Mouse (Mus musculus) stomach, embryonic 14.5 days (tissue): ENCODE results near the gene Angpt4. TPM values are rescaled to one million over a fixed set of nuclear protein-coding genes. Genes with fewer than 3 reads are reported as not detected.
A peak's percentile ranks its signal among the peaks of the same experiment; 100 is the strongest.

ENCODE experiments used
- ATAC-seq: fragments of 200-750 bp; cut with Nextera tagmentation; 2 replicates; pipeline ENCODE4 v1.8.0; 2017; ENCODE audit warnings: low read depth, moderate TSS enrichment; ENCODE audit not compliant: insufficient number of reproducible peaks, insufficient read depth, low FRiP score
- H3K27ac ChIP-seq: fragments of 300-500 bp; sonication (generic); 2 replicates; pipeline ENCODE4 v1.5.1; 2014; ENCODE audit warnings: mild to moderate bottlenecking, low read length, moderate library complexity, mixed read lengths
- H3K27me3 ChIP-seq: fragments of 300-500 bp; sonication (generic); 2 replicates; pipeline ENCODE4 v1.6.1; 2014; ENCODE audit warnings: low read length, control low read depth, mixed read lengths; ENCODE audit not compliant: control insufficient read depth, insufficient read depth
- H3K36me3 ChIP-seq: fragments of 300-500 bp; sonication (generic); 2 replicates; pipeline ENCODE4 v1.6.1; 2014; ENCODE audit warnings: mild to moderate bottlenecking, control low read depth, low read length, moderate library complexity, mixed read lengths; ENCODE audit not compliant: control insufficient read depth, insufficient read depth
- H3K4me1 ChIP-seq: fragments of 300-500 bp; sonication (generic); 2 replicates; pipeline ENCODE4 v1.6.1; 2014; ENCODE audit warnings: low read length, control low read depth, mixed read lengths; ENCODE audit not compliant: control insufficient read depth, insufficient read depth
- H3K4me2 ChIP-seq: fragments of 300-500 bp; sonication (generic); replicated peaks from 2 replicates; pipeline ENCODE4 v1.6.1; 2014; ENCODE audit warnings: low read depth, low read length, control low read depth
- H3K4me3 ChIP-seq: fragments of 300-500 bp; sonication (generic); 2 replicates; pipeline ENCODE4 v1.5.1; 2014; ENCODE audit warnings: low read depth, low read length, control low read depth
- H3K9ac ChIP-seq: fragments of 300-500 bp; sonication (generic); replicated peaks from 2 replicates; pipeline ENCODE4 v1.6.1; 2014; ENCODE audit warnings: low read depth, mild to moderate bottlenecking, control low read depth, low read length, moderate library complexity, mixed read lengths
- H3K9me3 ChIP-seq: fragments of 300-500 bp; sonication (generic); 2 replicates; pipeline ENCODE4 v1.6.1; 2016; ENCODE audit warnings: low read depth, low read length, control low read depth; ENCODE audit not compliant: control insufficient read depth
- WGBS: fragments of 180-500 bp; shearing (Covaris S2); extraction: QIAGEN DNeasy Blood & Tissue Kit; methylation state at CpG from one replicate; pipeline ENCODE4 v1.1.7; 2014; 5-methylcytosine and 5-hydroxymethylcytosine counted together
- polyA plus RNA-seq: library from polyadenylated mRNA; unstranded; fragments of >200 nt; fragmentation: Nextera tagmentation; extraction: Ambion mirVana; gene quantifications from 2 replicates; pipeline ENCODE4 v1.2.1, GENCODE M21; 2014

Angpt4 gene
- polyA plus RNA-seq: 0.58 and 1.4 TPM in 2 replicates

- H3K4me2 ChIP-seq: no peak within 1 kb of the TSS
- no peaks in the 10 kb centered on the region for H3K9me3 ChIP-seq
- H3K4me1 ChIP-seq: peaks cover 11% of the 10 kb centered on the region; the same call in 1 of the 2 replicates
- WGBS: 59% methylated on average over 12 of the region's 13 CpGs
- peak within 1 kb of the TSS; percentile 52; the same call in 1 of the 2 replicates for H3K27ac ChIP-seq
- H3K27me3 ChIP-seq: no peaks in the 10 kb centered on the region
- ATAC-seq: peak; percentile 44
- H3K4me3 ChIP-seq: no peak within 1 kb of the TSS
- H3K36me3 ChIP-seq: no peaks in the 10 kb centered on the region
- 0 out of 2 replicates have a peak within 1 kb of the TSS, but pooled peaks have one; percentile 10 for H3K9ac ChIP-seq
Observed at GRCm38 (mm10) chr2:151910919-151911500, at the start of gene Angpt4. Angpt4 (plus strand) TSS chr2:151911210.

GRCm38 (mm10) chr2:151862257-151862810 lies 48.7 kb upstream of the Angpt4 start:
- no peaks in the 10 kb centered on the region for H3K27me3 ChIP-seq
- H3K9ac ChIP-seq: no peak overlapping the region
- H3K9me3 ChIP-seq: no peaks in the 10 kb centered on the region
- no peaks in the 10 kb centered on the region for H3K4me1 ChIP-seq
- WGBS: 48% methylated on average over 5 of the region's 5 CpGs
- H3K4me3 ChIP-seq: no peak overlapping the region
- H3K4me2 ChIP-seq: no peak overlapping the region
- H3K36me3 ChIP-seq: no peaks in the 10 kb centered on the region
- H3K27ac ChIP-seq: no peak overlapping the region
- ATAC-seq: no peak

- no peaks in the 10 kb centered on the region for H3K36me3 ChIP-seq
- H3K9ac ChIP-seq: no peak overlapping the region
- no peak overlapping the region for H3K4me3 ChIP-seq
- no peaks in the 10 kb centered on the region for H3K4me1 ChIP-seq
- no peak for ATAC-seq
- no peak overlapping the region for H3K4me2 ChIP-seq
- H3K27ac ChIP-seq: no peak overlapping the region
- WGBS: 85% methylated on average over 6 of the region's 6 CpGs
- no peaks in the 10 kb centered on the region for H3K27me3 ChIP-seq
- H3K9me3 ChIP-seq: no peaks in the 10 kb centered on the region
Observed at GRCm38 (mm10) chr2:151864941-151865340, 46.1 kb upstream of the Angpt4 start.

GRCm38 (mm10) chr2:151866487-151866886 lies 44.5 kb upstream of the Angpt4 start:
- Histone ChIP-seq H3K27me3 (no peaks in the 10 kb centered on the region), H3K27ac (no peak overlapping the region), H3K9me3 (no peaks in the 10 kb centered on the region), H3K4me3 (no peak overlapping the region), H3K9ac (no peak overlapping the region), H3K4me1 (no peaks in the 10 kb centered on the region), H3K36me3 (no peaks in the 10 kb centered on the region), H3K4me2 (no peak overlapping the region)
- ATAC-seq: 0 out of 2 replicates have a peak, but pooled peaks have one; percentile 26
- 40% methylated on average over 4 of the region's 4 CpGs for WGBS

- no peaks in the 10 kb centered on the region for H3K9me3 ChIP-seq
- ATAC-seq: no peak
Observed at GRCm38 (mm10) chr2:151868196-151868595, 42.8 kb upstream of the Angpt4 start.

GRCm38 (mm10) chr2:151874551-151874950 lies 36.5 kb upstream of the Angpt4 start:
- Histone ChIP-seq H3K36me3 (no peaks in the 10 kb centered on the region), H3K27ac (no peak overlapping the region), H3K4me3 (no peak overlapping the region), H3K27me3 (no peaks in the 10 kb centered on the region), H3K9me3 (no peaks in the 10 kb centered on the region), H3K9ac (no peak overlapping the region), H3K4me2 (no peak overlapping the region), H3K4me1 (no peaks in the 10 kb centered on the region)
- no peak for ATAC-seq

More at GRCm38 (mm10) chr2:151868196-151868595, 42.8 kb upstream of the Angpt4 start:
- H3K4me3 ChIP-seq: no peak overlapping the region
- H3K27ac ChIP-seq: no peak overlapping the region
- 79% methylated on average over 8 of the region's 8 CpGs for WGBS
- H3K36me3 ChIP-seq: no peaks in the 10 kb centered on the region
- no peak overlapping the region for H3K9ac ChIP-seq
- no peaks in the 10 kb centered on the region for H3K27me3 ChIP-seq
- H3K4me1 ChIP-seq: no peaks in the 10 kb centered on the region
- no peak overlapping the region for H3K4me2 ChIP-seq

GRCm38 (mm10) chr2:151876012-151876485 lies 35.0 kb upstream of the Angpt4 start:
- ATAC-seq: peak; percentile 71

GRCm38 (mm10) chr2:151878645-151879044 lies 32.4 kb upstream of the Angpt4 start:
- H3K4me2 ChIP-seq: no peak overlapping the region
- H3K36me3 ChIP-seq: no peaks in the 10 kb centered on the region
- no peak overlapping the region for H3K9ac ChIP-seq
- H3K9me3 ChIP-seq: no peaks in the 10 kb centered on the region
- no peaks in the 10 kb centered on the region for H3K4me1 ChIP-seq
- ATAC-seq: no peak
- no peak overlapping the region for H3K27ac ChIP-seq
- no peaks in the 10 kb centered on the region for H3K27me3 ChIP-seq
- 84% methylated on average over 3 of the region's 3 CpGs for WGBS
- no peak overlapping the region for H3K4me3 ChIP-seq

More at GRCm38 (mm10) chr2:151876012-151876485, 35.0 kb upstream of the Angpt4 start:
- no peaks in the 10 kb centered on the region for H3K4me1 ChIP-seq
- no peaks in the 10 kb centered on the region for H3K9me3 ChIP-seq
- no peaks in the 10 kb centered on the region for H3K27me3 ChIP-seq
- H3K27ac ChIP-seq: no peak overlapping the region
- 14% methylated on average over 8 of the region's 8 CpGs for WGBS
- H3K9ac ChIP-seq: no peak overlapping the region
- H3K4me2 ChIP-seq: no peak overlapping the region
- H3K4me3 ChIP-seq: no peak overlapping the region
- H3K36me3 ChIP-seq: no peaks in the 10 kb centered on the region
